Mouse (Mus musculus) kidney, embryonic 16.5 days (tissue): ENCODE results near the gene Olfr584. TPM values are rescaled to one million over a fixed set of nuclear protein-coding genes. Genes with fewer than 3 reads are reported as not detected.

Source experiments
- ATAC-seq: fragments of 200-750 bp; cut with Nextera tagmentation; 2 replicates; pipeline ENCODE4 v1.8.0; 2017; ENCODE audit warnings: moderate TSS enrichment; ENCODE audit not compliant: low FRiP score, low TSS enrichment
- H3K27ac ChIP-seq: fragments of 300-500 bp; sonication (generic); 2 replicates; pipeline ENCODE4 v1.5.1; 2014; ENCODE audit warnings: low read length
- H3K27me3 ChIP-seq: fragments of 300-500 bp; sonication (generic); 2 replicates; pipeline ENCODE4 v1.6.1; 2014; ENCODE audit warnings: low read length, control low read depth, mixed read lengths; ENCODE audit not compliant: insufficient read depth
- H3K36me3 ChIP-seq: fragments of 300-500 bp; sonication (generic); 2 replicates; pipeline ENCODE4 v1.6.1; 2014; ENCODE audit warnings: low read length, control low read depth, mixed read lengths; ENCODE audit not compliant: insufficient read depth
- H3K4me1 ChIP-seq: fragments of 300-500 bp; sonication (generic); 2 replicates; pipeline ENCODE4 v1.6.1; 2014; ENCODE audit warnings: low read length, control low read depth, mixed read lengths; ENCODE audit not compliant: insufficient read depth
- H3K4me2 ChIP-seq: fragments of 300-500 bp; sonication (generic); replicated peaks from 2 replicates; pipeline ENCODE4 v1.6.1; 2014; ENCODE audit warnings: low read depth, low read length
- H3K4me3 ChIP-seq: fragments of 300-500 bp; sonication (generic); 2 replicates; pipeline ENCODE4 v1.5.1; 2014; ENCODE audit warnings: mild to moderate bottlenecking, low read length
- H3K9ac ChIP-seq: fragments of 300-500 bp; sonication (generic); replicated peaks from 2 replicates; pipeline ENCODE4 v1.6.1; 2014; ENCODE audit warnings: low read length
- H3K9me3 ChIP-seq: fragments of 300-500 bp; sonication (generic); 2 replicates; pipeline ENCODE4 v1.6.1; 2016; ENCODE audit warnings: low read length, control low read depth
- WGBS: fragments of 180-500 bp; shearing (Covaris S2); extraction: QIAGEN DNeasy Blood & Tissue Kit; methylation state at CpG from one replicate; pipeline ENCODE4 v1.1.7; 2014; 5-methylcytosine and 5-hydroxymethylcytosine counted together
- polyA plus RNA-seq: library from polyadenylated mRNA; unstranded; fragments of >200 nt; fragmentation: Nextera tagmentation; extraction: Ambion mirVana; gene quantifications from 2 replicates; pipeline ENCODE4 v1.2.1, GENCODE M21; 2015

The Olfr584 gene
- not detected in 2 replicates for polyA plus RNA-seq

DNA sequence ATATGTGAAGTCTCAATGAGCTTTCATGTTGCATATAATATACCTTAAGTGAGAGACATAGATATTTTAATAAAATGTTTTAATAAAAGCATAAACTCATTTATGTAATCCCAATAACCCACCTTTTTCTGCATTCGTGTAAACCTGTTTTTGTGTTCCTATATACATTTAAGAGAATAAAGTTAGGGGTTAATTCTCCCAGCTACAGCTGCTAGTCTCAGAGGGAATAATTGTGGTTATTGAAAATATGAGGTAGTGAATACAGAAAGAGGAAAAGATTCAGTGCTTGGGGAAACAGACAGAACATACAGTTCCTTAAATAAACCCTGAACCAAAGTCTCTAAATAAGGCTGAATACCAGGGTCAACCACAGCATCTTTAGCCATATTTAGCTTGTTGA lies at the start of gene Olfr584:
TSS of gene Olfr584 (plus strand) at position 301 of the 400 bp plus-strand sequence.
- H3K9ac ChIP-seq = no peak within 1 kb of the TSS
- H3K27ac ChIP-seq = no peak within 1 kb of the TSS
- H3K9me3 ChIP-seq = no peaks in the 10 kb centered on the region
- H3K4me1 ChIP-seq = no peaks in the 10 kb centered on the region
- 84% methylated on average over 1 of the region's 1 CpGs for WGBS
- no peaks in the 10 kb centered on the region for H3K36me3 ChIP-seq
- no peak within 1 kb of the TSS for H3K4me2 ChIP-seq
- H3K27me3 ChIP-seq = no peaks in the 10 kb centered on the region
- H3K4me3 ChIP-seq = no peak within 1 kb of the TSS
- no peak for ATAC-seq

DNA sequence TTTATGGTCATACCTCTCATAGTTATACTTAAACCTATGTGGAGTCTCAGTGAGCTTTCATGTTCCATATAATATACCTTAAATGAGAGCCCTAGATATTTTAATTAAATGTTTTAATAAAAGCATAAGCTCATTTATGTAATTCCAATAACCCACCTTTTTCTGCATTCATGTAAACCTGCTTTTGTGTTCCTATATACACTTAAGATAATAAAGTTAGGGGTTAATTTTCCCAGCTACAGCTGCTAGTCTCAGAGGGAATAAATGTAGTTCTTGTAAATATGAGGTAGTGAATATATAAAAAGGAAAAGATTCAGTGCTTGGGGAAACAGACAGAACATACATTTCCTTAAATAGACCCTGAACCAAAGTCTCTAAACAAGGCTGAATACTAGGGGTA lies 44.0 kb upstream of the Olfr584 start, which contains the start of gene Olfr582:
TSS of gene Olfr582 (plus strand) at position 301 of the 400 bp plus-strand sequence.
- Histone ChIP-seq H3K27me3 (no peaks in the 10 kb centered on the region), H3K9me3 (no peaks in the 10 kb centered on the region), H3K4me2 (no peak within 1 kb of the TSS), H3K27ac (no peak within 1 kb of the TSS), H3K9ac (no peak within 1 kb of the TSS), H3K36me3 (no peaks in the 10 kb centered on the region), H3K4me1 (no peaks in the 10 kb centered on the region), H3K4me3 (no peak within 1 kb of the TSS)
- ATAC-seq = no peak

DNA sequence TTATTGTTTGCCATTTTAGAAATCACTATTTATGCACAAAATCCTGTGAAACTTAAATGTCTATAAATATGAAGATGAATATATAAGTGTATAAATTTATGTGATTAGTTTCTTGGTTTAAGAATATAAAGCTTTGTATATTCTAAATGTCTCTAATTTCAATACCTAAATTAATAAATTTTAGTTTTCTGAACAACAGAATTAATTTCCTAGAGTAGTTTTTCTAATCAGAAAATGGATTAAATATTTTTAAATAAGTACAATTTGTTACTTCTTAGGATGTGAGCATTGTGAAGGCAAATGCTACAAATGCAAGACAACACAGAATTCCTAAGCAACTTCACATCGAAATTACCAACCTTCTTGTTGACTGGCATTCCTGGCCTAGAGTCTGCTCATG lies 30.7 kb upstream of the Olfr584 start, which contains the start of gene Olfr583:
TSS of gene Olfr583 (plus strand) at position 301 of the 400 bp plus-strand sequence.
- Histone ChIP-seq H3K4me1 (no peaks in the 10 kb centered on the region), H3K27ac (no peak within 1 kb of the TSS), H3K27me3 (no peaks in the 10 kb centered on the region), H3K4me2 (no peak within 1 kb of the TSS), H3K4me3 (no peak within 1 kb of the TSS), H3K9ac (no peak within 1 kb of the TSS), H3K9me3 (no peaks in the 10 kb centered on the region), H3K36me3 (no peaks in the 10 kb centered on the region)
- WGBS = 83% methylated on average over 1 of the region's 1 CpGs
- no peak for ATAC-seq

DNA sequence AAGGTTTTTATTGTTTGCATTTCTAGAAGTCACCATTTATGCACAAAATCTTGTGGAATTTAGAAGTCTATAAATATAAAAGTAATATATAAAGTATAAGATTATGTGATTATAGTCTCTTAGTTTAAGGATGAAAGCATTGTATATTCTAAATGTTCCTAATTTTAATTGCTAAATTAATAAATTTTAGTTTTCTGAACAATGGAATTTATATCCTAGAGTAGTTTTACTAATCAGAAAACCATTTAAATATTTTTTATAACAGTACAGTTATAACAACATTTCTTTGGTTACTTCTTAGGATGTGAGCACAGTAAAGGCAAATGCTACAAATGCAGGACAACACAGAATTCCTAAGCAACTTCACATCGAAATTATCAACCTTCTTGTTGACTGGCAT lies 15.7 kb downstream of the Olfr584 start, which contains the start of gene Olfr585:
TSS of gene Olfr585 (plus strand) at position 301 of the 400 bp plus-strand sequence.
- Histone ChIP-seq H3K4me1 (no peaks in the 10 kb centered on the region), H3K27me3 (no peaks in the 10 kb centered on the region), H3K9me3 (no peaks in the 10 kb centered on the region), H3K36me3 (no peaks in the 10 kb centered on the region), H3K4me3 (no peak within 1 kb of the TSS), H3K4me2 (no peak within 1 kb of the TSS), H3K27ac (no peak within 1 kb of the TSS), H3K9ac (no peak within 1 kb of the TSS)
- no peak for ATAC-seq
- 71% methylated on average over 1 of the region's 1 CpGs for WGBS

GRCm38 (mm10) chr7:103119406-103119805 lies 37.7 kb downstream of the Olfr584 start:
- Histone ChIP-seq H3K36me3 (no peaks in the 10 kb centered on the region), H3K27me3 (no peaks in the 10 kb centered on the region), H3K27ac (no peak overlapping the region), H3K4me3 (no peak overlapping the region), H3K9ac (no peak overlapping the region), H3K9me3 (no peaks in the 10 kb centered on the region), H3K4me1 (no peaks in the 10 kb centered on the region), H3K4me2 (no peak overlapping the region)
- no peak for ATAC-seq
- 44% methylated on average over 3 of the region's 3 CpGs for WGBS

- WGBS = 90% methylated on average over 3 of the region's 3 CpGs
- Histone ChIP-seq H3K4me3 (no peak within 1 kb of the TSS), H3K27me3 (no peaks in the 10 kb centered on the region), H3K4me1 (no peaks in the 10 kb centered on the region), H3K9me3 (no peaks in the 10 kb centered on the region), H3K27ac (no peak within 1 kb of the TSS), H3K4me2 (no peak within 1 kb of the TSS), H3K36me3 (no peaks in the 10 kb centered on the region), H3K9ac (no peak within 1 kb of the TSS)
- ATAC-seq = no peak
Observed at GRCm38 (mm10) chr7:103125538-103125937, 43.9 kb downstream of the Olfr584 start, which contains the start of gene Olfr586. Gene Olfr586, minus strand, starts transcription at chr7:103125638.

Other genes starting within 250 kb of the Olfr584 start
- gene Olfr566, start 223.1 kb upstream of the Olfr584 start, polyA plus RNA-seq = not detected in 2 replicates
- not detected in 2 replicates for gene Olfr568, start 204.8 kb upstream of the Olfr584 start, polyA plus RNA-seq
- not detected in 2 replicates for gene Olfr569, start 191.0 kb upstream of the Olfr584 start, polyA plus RNA-seq
- not detected in 2 replicates for gene Olfr570, start 187.3 kb upstream of the Olfr584 start, polyA plus RNA-seq
- gene Olfr571, start 164.3 kb upstream of the Olfr584 start, polyA plus RNA-seq = not detected in 2 replicates
- gene Olfr572, start 157.5 kb upstream of the Olfr584 start, polyA plus RNA-seq = not detected in 2 replicates
- gene Olfr573-ps1, start 139.3 kb upstream of the Olfr584 start, polyA plus RNA-seq = not detected in 2 replicates
- not detected in 2 replicates for gene Olfr574, start 133.4 kb upstream of the Olfr584 start, polyA plus RNA-seq
- gene Olfr575, start 123.1 kb upstream of the Olfr584 start, polyA plus RNA-seq = not detected in 2 replicates
- not detected in 2 replicates for gene Olfr576, start 119.2 kb upstream of the Olfr584 start, polyA plus RNA-seq
- gene Olfr577, start 105.9 kb upstream of the Olfr584 start, polyA plus RNA-seq = not detected in 2 replicates
- not detected in 2 replicates for gene Olfr578, start 92.6 kb upstream of the Olfr584 start, polyA plus RNA-seq
- gene Olfr582, start 43.9 kb upstream of the Olfr584 start, polyA plus RNA-seq = not detected in 2 replicates
- not detected in 2 replicates for gene Olfr583, start 30.6 kb upstream of the Olfr584 start, polyA plus RNA-seq
- not detected in 2 replicates for gene Olfr585, start 15.8 kb downstream of the Olfr584 start, polyA plus RNA-seq
- not detected in 2 replicates for gene Olfr586, start 43.8 kb downstream of the Olfr584 start, polyA plus RNA-seq
- not detected in 2 replicates for gene Olfr588-ps1, start 59.0 kb downstream of the Olfr584 start, polyA plus RNA-seq
- gene Olfr589, start 74.5 kb downstream of the Olfr584 start, polyA plus RNA-seq = not detected in 2 replicates
- gene Olfr591, start 96.5 kb downstream of the Olfr584 start, polyA plus RNA-seq = not detected in 2 replicates
- not detected in 2 replicates for gene Olfr592, start 102.9 kb downstream of the Olfr584 start, polyA plus RNA-seq
- not detected in 2 replicates for gene Olfr593, start 130.0 kb downstream of the Olfr584 start, polyA plus RNA-seq
- gene Olfr594, start 135.1 kb downstream of the Olfr584 start, polyA plus RNA-seq = not detected in 2 replicates
- not detected in 2 replicates for gene Usp17ld, start 170.6 kb downstream of the Olfr584 start, polyA plus RNA-seq
- not detected in 2 replicates for gene Olfr596, start 223.8 kb downstream of the Olfr584 start, polyA plus RNA-seq
- gene Olfr597, start 234.4 kb downstream of the Olfr584 start, polyA plus RNA-seq = not detected in 2 replicates
- not detected in 2 replicates for gene Olfr598, start 241.7 kb downstream of the Olfr584 start, polyA plus RNA-seq